Mouse (Mus musculus) ES-Bruce4 (cell line): Measurements from ENCODE around the gene Zkscan7.

Experiments
- CTCF ChIP-seq: IDR thresholded peaks from one replicate; pipeline ENCODE4 v1.8.1; 2011; ENCODE audit warnings: low read depth, low read length
- EP300 ChIP-seq: IDR thresholded peaks from 2 replicates; pipeline ENCODE4 v1.6.1; 2011; ENCODE audit warnings: low read depth, low read length; ENCODE audit not compliant: insufficient read depth
- POLR2A ChIP-seq: IDR thresholded peaks from one replicate; pipeline ENCODE4 v1.8.1; 2011; ENCODE audit warnings: low read length; ENCODE audit not compliant: insufficient read depth

DNA sequence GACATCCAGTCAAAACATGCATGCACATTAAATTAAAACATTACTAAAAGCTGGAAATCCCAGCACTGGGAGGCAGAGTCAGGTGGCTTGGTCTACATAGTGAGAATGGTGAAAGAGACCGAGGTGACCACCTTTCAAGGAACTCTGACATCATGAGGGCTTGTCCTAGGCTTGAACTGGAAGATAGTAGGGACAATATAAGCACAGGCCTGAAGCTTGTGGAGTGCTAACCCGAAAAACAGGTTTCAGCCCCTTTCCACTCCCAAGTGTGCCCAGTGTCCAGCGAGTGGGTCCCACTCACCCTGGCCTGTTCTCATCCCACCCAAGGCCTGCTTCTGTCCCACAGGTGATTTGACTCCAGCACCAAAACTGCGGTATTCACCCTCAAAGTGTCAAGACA is 48.3 kb upstream of the Zkscan7 start:
- TF ChIP-seq EP300 (no peak), POLR2A (no peak), CTCF (no peak)
